Mouse (Mus musculus): Measurements from ENCODE around the gene Ubqln4.
A peak's percentile ranks its signal among the peaks of the same experiment; 100 is the strongest.

Ubqln4 gene

GRCm38 (mm10) chr3:88526157-88527131 lies 27.1 kb upstream of the Ubqln4 start:
- peak; percentile 91 for DNase-seq

GRCm38 (mm10) chr3:88527565-88527964 lies 26.0 kb upstream of the Ubqln4 start:
- no peak for DNase-seq

GRCm38 (mm10) chr3:88528646-88529045 lies 24.9 kb upstream of the Ubqln4 start:
- no peak for DNase-seq

- no peak for DNase-seq
These were observed 24.2 kb upstream of the Ubqln4 start for GRCm38 (mm10) chr3:88529204-88530000.

GRCm38 (mm10) chr3:88530082-88530864 lies 23.3 kb upstream of the Ubqln4 start:
- no peak for DNase-seq

GRCm38 (mm10) chr3:88531348-88532298 lies 21.9 kb upstream of the Ubqln4 start:
- DNase-seq, result peak; percentile 82

- no peak for DNase-seq
These were observed 21.3 kb upstream of the Ubqln4 start, which contains the start of gene Mex3a for GRCm38 (mm10) chr3:88532299-88532674. Mex3a (plus strand) TSS chr3:88532395.

- DNase-seq, result peak; percentile 22
These were observed 20.7 kb upstream of the Ubqln4 start for GRCm38 (mm10) chr3:88532689-88533511.

GRCm38 (mm10) chr3:88533706-88534105 lies 19.9 kb upstream of the Ubqln4 start:
- DNase-seq, result no peak

GRCm38 (mm10) chr3:88535005-88535404 lies 18.6 kb upstream of the Ubqln4 start:
- no peak for DNase-seq

GRCm38 (mm10) chr3:88535527-88535926 lies 18.0 kb upstream of the Ubqln4 start:
- DNase-seq, result no peak

- peak; percentile 88 for DNase-seq
These were observed 17.2 kb upstream of the Ubqln4 start for GRCm38 (mm10) chr3:88536103-88536930.

- DNase-seq, result peak; percentile 35
These were observed 16.4 kb upstream of the Ubqln4 start for GRCm38 (mm10) chr3:88537146-88537545.

GRCm38 (mm10) chr3:88538271-88539145 lies 15.1 kb upstream of the Ubqln4 start:
- no peak for DNase-seq

GRCm38 (mm10) chr3:88539397-88539796 lies 14.2 kb upstream of the Ubqln4 start:
- no peak for DNase-seq

- DNase-seq, result no peak
These were observed 13.5 kb upstream of the Ubqln4 start for GRCm38 (mm10) chr3:88540085-88540484.

- no peak for DNase-seq
These were observed 11.7 kb upstream of the Ubqln4 start for GRCm38 (mm10) chr3:88541622-88542401.

- no peak for DNase-seq
These were observed 11.1 kb upstream of the Ubqln4 start for GRCm38 (mm10) chr3:88542486-88542885.

Measured in liver (tissue).